Mouse (Mus musculus) megakaryocyte, embryonic 14.5 days (primary cell): Measurements from ENCODE around the gene Plekhh1.

ENCODE experiments used
- FLI1 ChIP-seq: IDR thresholded peaks from 2 replicates; pipeline ENCODE4 v1.6.1; 2012; ENCODE audit warnings: low read length, inconsistent platforms, mixed read lengths
- GATA1 ChIP-seq: IDR thresholded peaks from 3 replicates; pipeline ENCODE4 v1.6.1; 2012; ENCODE audit warnings: mixed read lengths, low read length, inconsistent platforms, borderline replicate concordance

- TF ChIP-seq GATA1, result no peak
- TF ChIP-seq FLI1, result no peak
These were observed 47.8 kb upstream of the Plekhh1 start for GRCm38 (mm10) chr12:78981131-78981530.
